In genomic region chr2:130274862-130275261, GRCm38 (mm10) we compare ENCODE assay signal across 8 mouse cellular contexts. TPM values are rescaled to one million over a fixed set of nuclear protein-coding genes. Genes with fewer than 3 reads are reported as not detected.
DNase-seq lines count a peak whose midpoint lies in the region; ATAC-seq and TF ChIP-seq lines count a peak whose summit lies in the region.

No protein-coding gene starts in this region.

- TF ChIP-seq EP300 in stomach, postnatal 0 days (optimal IDR thresholded peaks at IDR 0.05), result no peak

- peak overlapping the region; percentile 79 for H3K27ac ChIP-seq in spleen, adult 2 months (ENCODE audit: insufficient read depth, low read length)
- peak overlapping the region; percentile 91 for H3K27ac ChIP-seq in limb, embryonic 15.5 days
- no peak overlapping the region for H3K27ac ChIP-seq in stomach, postnatal 0 days (replicated peaks)

- DNase-seq in embryo, embryonic 10 days (ENCODE audit: low spot score), result peak; percentile 4
- no peak for DNase-seq in embryo, embryonic 10.5 days (ENCODE audit: low spot score)
- no peak for DNase-seq in spleen, adult 2 months (ENCODE audit: low read depth in 1 of 2, low spot score in 2 of 2)
- no peak for DNase-seq in spleen, adult 12 weeks (ENCODE audit: low spot score)
- no peak for DNase-seq in stomach, postnatal 0 days (ENCODE audit: low spot score)
- no peak for DNase-seq in cerebellum, adult 18-20 months
- no peak for DNase-seq in testis, postnatal 10 days (ENCODE audit: low spot score)

- TF ChIP-seq POLR2A in spleen, adult 2 months (IDR thresholded peaks at IDR 0.05; ENCODE audit: low read depth, low read length), result no peak

- no peak for ATAC-seq in limb, embryonic 15.5 days (ENCODE audit: insufficient number of reproducible peaks, low FRiP score, low TSS enrichment, low read depth)
- no peak for ATAC-seq in stomach, postnatal 0 days (ENCODE audit: low FRiP score, low TSS enrichment)

- H3K9me3 ChIP-seq in limb, embryonic 15.5 days, result no peaks in the 10 kb centered on the region
- no peaks in the 10 kb centered on the region for H3K9me3 ChIP-seq in stomach, postnatal 0 days (ENCODE audit: control insufficient read depth, low read length)

- H3K4me2 ChIP-seq in limb, embryonic 15.5 days, result peak overlapping the region; percentile 67
- H3K4me2 ChIP-seq in stomach, postnatal 0 days (replicated peaks; ENCODE audit: low read depth), result peak overlapping the region; percentile 81

- TF ChIP-seq CTCF in spleen, adult 2 months (IDR thresholded peaks at IDR 0.05; ENCODE audit: extremely low read depth, insufficient read depth, insufficient read length, insufficient replicate concordance), result no peak
- TF ChIP-seq CTCF in stomach, postnatal 0 days (IDR thresholded peaks at IDR 0.05; ENCODE audit: low read depth), result no peak

- 4% methylated on average over 10 of the region's 10 CpGs for WGBS in spleen, adult 2 months
- under 1% methylated on average over 10 of the region's 10 CpGs for WGBS in limb, embryonic 15.5 days
- 1% methylated on average over 10 of the region's 10 CpGs for WGBS in stomach, postnatal 0 days

- peak overlapping the region; percentile 88 for H3K9ac ChIP-seq in limb, embryonic 15.5 days
- H3K9ac ChIP-seq in stomach, postnatal 0 days (ENCODE audit: low read length), result peak overlapping the region; percentile 86

- no peaks in the 10 kb centered on the region; the same call in 1 of the 2 replicates for H3K4me1 ChIP-seq in spleen, adult 2 months (ENCODE audit: control insufficient read depth, insufficient read depth, insufficient read length)
- peaks cover 27% of the 10 kb centered on the region for H3K4me1 ChIP-seq in limb, embryonic 15.5 days
- H3K4me1 ChIP-seq in stomach, postnatal 0 days (replicated peaks; ENCODE audit: control insufficient read depth, insufficient read depth), result peaks cover 7% of the 10 kb centered on the region; the same call in 1 of the 2 replicates

- peak overlapping the region; percentile 85 for H3K4me3 ChIP-seq in spleen, adult 2 months (ENCODE audit: extremely low read depth, insufficient read depth, insufficient read length)
- H3K4me3 ChIP-seq in limb, embryonic 15.5 days, result peak overlapping the region; percentile 90
- H3K4me3 ChIP-seq in stomach, postnatal 0 days (ENCODE audit: low read depth, low read length), result peak overlapping the region; percentile 83

- H3K27me3 ChIP-seq in spleen, adult 2 months (ENCODE audit: control insufficient read depth, insufficient read depth, low read length), result no peaks in the 10 kb centered on the region
- H3K27me3 ChIP-seq in limb, embryonic 15.5 days, result no peaks in the 10 kb centered on the region
- no peaks in the 10 kb centered on the region for H3K27me3 ChIP-seq in stomach, postnatal 0 days (ENCODE audit: control insufficient read depth, insufficient read depth, low read length)

- H3K36me3 ChIP-seq in spleen, adult 2 months (ENCODE audit: control insufficient read depth, insufficient read depth, low read length), result peaks cover 31% of the 10 kb centered on the region
- peaks cover 42% of the 10 kb centered on the region for H3K36me3 ChIP-seq in limb, embryonic 15.5 days
- peaks cover 19% of the 10 kb centered on the region for H3K36me3 ChIP-seq in stomach, postnatal 0 days (ENCODE audit: control insufficient read depth, insufficient read depth, low read length)

RNA-seq across cellular contexts. Expression of gene Nop56, which starts 0.6 kb away (rescaled TPM):
- polyA plus RNA-seq in spleen, adult 2 months (2012; rRNA removed), result 66.3 and 80.1 TPM in 2 replicates
- 252 and 261 TPM in 2 replicates for polyA plus RNA-seq in limb, embryonic 15.5 days (2015; fragmentation: Nextera tagmentation; extraction: Ambion mirVana)
- 98.2 and 104 TPM in 2 replicates for polyA plus RNA-seq in stomach, postnatal 0 days (2015; fragmentation: Nextera tagmentation; extraction: Ambion mirVana)

RNA-seq across cellular contexts. Expression of gene Idh3b, which starts 9.5 kb away (rescaled TPM):
- polyA plus RNA-seq in spleen, adult 2 months (2012; rRNA removed), result 76.2 and 97.0 TPM in 2 replicates
- 144 and 154 TPM in 2 replicates for polyA plus RNA-seq in limb, embryonic 15.5 days (2015; fragmentation: Nextera tagmentation; extraction: Ambion mirVana)
- polyA plus RNA-seq in stomach, postnatal 0 days (2015; fragmentation: Nextera tagmentation; extraction: Ambion mirVana), result 126 and 135 TPM in 2 replicates

RNA-seq across cellular contexts. Expression of gene Ebf4, which starts 20.1 kb away (rescaled TPM):
- polyA plus RNA-seq in spleen, adult 2 months (2012; rRNA removed), result 1.5 and 1.7 TPM in 2 replicates
- 2.6 and 2.8 TPM in 2 replicates for polyA plus RNA-seq in limb, embryonic 15.5 days (2015; fragmentation: Nextera tagmentation; extraction: Ambion mirVana)
- 1.1 and 1.3 TPM in 2 replicates for polyA plus RNA-seq in stomach, postnatal 0 days (2015; fragmentation: Nextera tagmentation; extraction: Ambion mirVana)
